Mouse (Mus musculus): ENCODE results near the gene Lrrc26.

GRCm38 (mm10) chr2:25272515-25272914 is 17.2 kb upstream of the Lrrc26 start:
- TF ChIP-seq POLR2A (IDR thresholded peaks at IDR 0.05; ENCODE audit: extremely low read depth, insufficient read depth, low read length) (no peak), CTCF (IDR thresholded peaks at IDR 0.05; ENCODE audit: low read depth, low read length) (no peak)
